Comparison of ENCODE assay signal across 9 mouse cellular contexts in genomic region chr11:46631635-46632034, GRCm38 (mm10). TPM values are rescaled to one million over a fixed set of nuclear protein-coding genes. Genes with fewer than 3 reads are reported as not detected.
DNase-seq lines count a peak whose midpoint lies in the region; ATAC-seq and TF ChIP-seq lines count a peak whose summit lies in the region.
"Had no signal": no experiment of that assay in that cellular context is flagged by ENCODE, and none has a peak within 500 bp of the region (broad histone marks: within the 10 kb centered on the region; RNA-seq: fewer than 3 reads in every experiment).

No protein-coding gene starts in this region.

- no peaks in the 10 kb centered on the region for H3K27me3 ChIP-seq in forebrain, embryonic 10.5 days (ENCODE audit: poor library complexity, severe bottlenecking)

- ATAC-seq in erythroid progenitor cell, adult 5-6 weeks (replicated peaks; ENCODE audit: low FRiP score, poor library complexity, severe bottlenecking): no peak

- TF ChIP-seq POLR2A in lung, adult 2 months (IDR thresholded peaks at IDR 0.05; ENCODE audit: borderline replicate concordance, extremely low read depth, low read depth, low read length): no peak

- peak; percentile 38 for TF ChIP-seq CTCF in lung, adult 2 months (IDR thresholded peaks at IDR 0.05; ENCODE audit: insufficient read depth, low read length)

- H3K36me3 ChIP-seq in forebrain, embryonic 10.5 days (replicated peaks): no peaks in the 10 kb centered on the region

- no peak overlapping the region for H3K4me3 ChIP-seq in forebrain, embryonic 10.5 days
- no peak overlapping the region for H3K4me3 ChIP-seq in lung, adult 2 months (replicated peaks; ENCODE audit: extremely low read depth, low read depth, low read length)

- no peak overlapping the region for H3K27ac ChIP-seq in forebrain, embryonic 10.5 days

- peak; percentile 35 for DNase-seq in layer of hippocampus, adult 11-12 months (ENCODE audit: low spot score)
- DNase-seq in layer of hippocampus, adult 9-10 months (ENCODE audit: low spot score): no peak
- peak; percentile 12 to 77 for DNase-seq in adrenal gland, adult (ENCODE audit: inconsistent age in 2 of 2, low spot score in 1 of 2)
- peak; percentile 15 for DNase-seq in forebrain, embryonic 10.5 days (ENCODE audit: extremely low spot score, low spot score)
- DNase-seq in kidney, adult 9 months: peak; percentile 45
- peak; percentile 9 for DNase-seq in lung, adult 2 months
- peak; percentile 20 for DNase-seq in retina, embryonic 14.5 days (ENCODE audit: low spot score)

- no peaks in the 10 kb centered on the region for H3K4me1 ChIP-seq in forebrain, embryonic 10.5 days
- no peaks in the 10 kb centered on the region for H3K4me1 ChIP-seq in lung, adult 2 months (ENCODE audit: control insufficient read depth, insufficient read depth, low read length)

- no peaks in the 10 kb centered on the region for H3K9me3 ChIP-seq in forebrain, embryonic 10.5 days

- 38% methylated on average over 3 of the region's 3 CpGs for WGBS in forebrain, embryonic 10.5 days
- 29% methylated on average over 3 of the region's 3 CpGs for WGBS in lung, adult 2 months

RNA-seq across cellular contexts. Expression of gene Dppa1, which starts 2.6 kb away (rescaled TPM):
- polyA plus RNA-seq in forebrain, embryonic 10.5 days (2016; fragmentation: Nextera tagmentation; extraction: Ambion mirVana): not detected in 2 replicates
- not detected in 2 replicates for polyA plus RNA-seq in lung, adult 2 months (2012; rRNA removed)
- total RNA-seq in erythroid progenitor cell, adult 5-6 weeks (2015; ENCODE audit: low replicate concordance): not detected in 2 replicates
- not detected in 2 replicates for total RNA-seq in erythroid progenitor cell, adult 5-6 weeks (2017; ENCODE audit: low replicate concordance)
- polyA plus RNA-seq: small intestine, adult 2 months had no signal
